Mouse (Mus musculus): Measurements from ENCODE around the gene Cdkal1. TPM values are rescaled to one million over a fixed set of nuclear protein-coding genes. Genes with fewer than 3 reads are reported as not detected.

Cdkal1 gene
- polyA plus RNA-seq, 1 experiment = 5.6 TPM

DNA sequence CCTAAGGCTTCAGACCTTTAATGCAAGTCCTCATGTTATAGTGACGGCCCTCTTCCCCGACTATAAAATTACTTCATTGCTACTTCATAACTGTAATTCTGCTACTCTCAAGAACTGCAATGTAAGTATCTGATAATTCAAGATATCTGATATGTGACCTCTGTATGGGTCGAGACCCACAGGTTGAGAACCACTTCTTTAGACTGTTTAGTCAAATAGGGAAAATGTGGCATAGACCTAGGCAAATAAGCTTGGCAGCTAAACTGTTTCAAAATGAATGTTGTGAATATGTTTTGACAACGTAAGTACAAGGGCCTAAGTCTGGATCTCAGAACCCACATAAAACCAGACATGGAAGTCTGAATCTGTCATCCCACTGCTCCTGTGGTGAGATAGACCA, 266.8 kb downstream of the Cdkal1 start:
- no peak overlapping the region for H3ac ChIP-seq (ENCODE audit: control insufficient read depth, insufficient read length)
- H3K4me2 ChIP-seq (ENCODE audit: low read depth) = no peak overlapping the region
- TF ChIP-seq USF1 (IDR thresholded peaks at IDR 0.05; ENCODE audit: low read depth) = no peak
- TF ChIP-seq MYOG (IDR thresholded peaks at IDR 0.05; ENCODE audit: control insufficient read depth in 1 of 3, insufficient read depth in 1 of 3, insufficient read length in 2 of 3, low read depth in 2 of 3) = no peak
- no peak for TF ChIP-seq TCF3 (IDR thresholded peaks at IDR 0.05; ENCODE audit: insufficient read length, low read depth)
- TF ChIP-seq TCF12 (IDR thresholded peaks at IDR 0.05; ENCODE audit: insufficient read depth, poor library complexity, severe bottlenecking) = no peak
- no peak for TF ChIP-seq POLR2AphosphoS2 (IDR thresholded peaks at IDR 0.05; ENCODE audit: insufficient read length, low read depth)
- TF ChIP-seq SRF (IDR thresholded peaks at IDR 0.05; ENCODE audit: control insufficient read depth, insufficient read length, low read depth) = no peak
- TF ChIP-seq REST (IDR thresholded peaks at IDR 0.05; ENCODE audit: insufficient read depth, insufficient read length) = no peak
- no peak for TF ChIP-seq MAX (IDR thresholded peaks at IDR 0.05; ENCODE audit: low read depth)
- TF ChIP-seq POLR2A (IDR thresholded peaks at IDR 0.05; ENCODE audit: insufficient read length, low read depth) = no peak
- no peak for TF ChIP-seq CEBPB (IDR thresholded peaks at IDR 0.05; ENCODE audit: insufficient read depth, poor library complexity, severe bottlenecking)
- no peak for TF ChIP-seq E2F4 (IDR thresholded peaks at IDR 0.05; ENCODE audit: insufficient read depth)
- H3K27me3 ChIP-seq (ENCODE audit: control insufficient read depth, insufficient read depth, insufficient read length) = no peaks in the 10 kb centered on the region
- no peak overlapping the region for H3K4me3 ChIP-seq
- H3K36me3 ChIP-seq (ENCODE audit: control insufficient read depth, insufficient read depth) = no peaks in the 10 kb centered on the region
- no peaks in the 10 kb centered on the region for H3K79me2 ChIP-seq (ENCODE audit: control insufficient read depth, insufficient read depth)

DNA sequence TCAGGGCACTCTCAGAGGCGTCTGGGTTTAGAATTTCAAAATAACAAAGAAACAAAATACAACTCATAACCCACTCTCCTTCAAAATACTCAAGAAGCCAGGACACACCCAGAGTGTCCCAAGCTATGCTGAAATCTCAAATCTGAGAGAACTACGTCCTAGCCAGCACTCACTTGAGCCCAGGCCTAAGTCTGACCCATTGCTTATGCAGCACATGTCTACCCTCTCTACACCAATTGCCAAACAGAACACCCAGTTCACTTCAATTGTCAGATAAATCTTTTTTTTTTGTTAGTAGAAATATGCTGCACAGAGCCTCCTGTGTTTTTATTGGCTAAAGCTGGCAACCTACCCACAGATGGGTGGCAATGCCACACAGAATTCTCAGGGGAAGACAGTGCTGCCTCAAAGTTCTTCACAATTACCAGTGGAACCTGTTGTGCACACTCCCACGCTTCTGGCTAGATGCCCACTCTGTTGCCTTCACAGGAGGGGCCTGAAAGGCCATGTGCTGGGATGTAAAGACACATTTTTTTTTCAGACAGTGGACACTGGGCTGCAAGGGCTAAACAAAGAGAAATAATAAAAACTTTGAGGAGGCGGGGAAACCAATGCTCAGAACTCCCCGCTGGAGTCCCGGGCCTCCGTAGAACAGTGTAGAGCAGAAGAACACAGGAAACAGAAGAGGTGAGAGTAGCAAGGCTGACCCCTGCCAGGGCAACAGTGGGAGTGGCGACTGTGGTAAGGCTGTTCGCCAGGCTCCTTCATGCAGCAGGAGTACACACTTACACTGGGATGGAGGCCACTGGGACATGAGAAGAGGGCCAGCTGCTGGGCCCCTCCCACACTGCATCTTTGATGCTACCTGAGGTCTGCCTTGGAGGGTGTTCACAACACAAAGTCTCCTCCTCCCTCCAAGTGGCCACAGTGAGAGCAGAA, 273.4 kb downstream of the Cdkal1 start:
- Histone ChIP-seq H3K4me3 (no peak overlapping the region), H3K36me3 (ENCODE audit: control insufficient read depth, insufficient read depth) (no peaks in the 10 kb centered on the region), H3K4me2 (ENCODE audit: low read depth) (no peak overlapping the region), H3K79me2 (ENCODE audit: control insufficient read depth, insufficient read depth) (no peaks in the 10 kb centered on the region), H3K27me3 (ENCODE audit: control insufficient read depth, insufficient read depth, insufficient read length) (no peaks in the 10 kb centered on the region), H3ac (ENCODE audit: control insufficient read depth, insufficient read length) (no peak overlapping the region)
- TF ChIP-seq TCF3 (IDR thresholded peaks at IDR 0.05; ENCODE audit: insufficient read length, low read depth) (no peak), MYOD1 (IDR thresholded peaks at IDR 0.05; ENCODE audit: control insufficient read depth in 1 of 3, insufficient read length in 2 of 3, low read depth in 2 of 3) (peak in 1 of 3 experiments; percentile 12), TCF12 (IDR thresholded peaks at IDR 0.05; ENCODE audit: insufficient read depth, poor library complexity, severe bottlenecking) (no peak), SRF (IDR thresholded peaks at IDR 0.05; ENCODE audit: control insufficient read depth, insufficient read length, low read depth) (no peak)

GRCm38 (mm10) chr13:29580780-29581179, 274.7 kb downstream of the Cdkal1 start:
- Histone ChIP-seq H3K79me2 (ENCODE audit: control insufficient read depth, insufficient read depth) (no peaks in the 10 kb centered on the region), H3K36me3 (ENCODE audit: control insufficient read depth, insufficient read depth) (no peaks in the 10 kb centered on the region), H3ac (ENCODE audit: control insufficient read depth, insufficient read length) (no peak overlapping the region), H3K27me3 (ENCODE audit: control insufficient read depth, insufficient read depth, insufficient read length) (no peaks in the 10 kb centered on the region), H3K4me3 (no peak overlapping the region), H3K4me2 (ENCODE audit: low read depth) (no peak overlapping the region)
- TF ChIP-seq TCF12 (IDR thresholded peaks at IDR 0.05; ENCODE audit: insufficient read depth, poor library complexity, severe bottlenecking) (no peak), CEBPB (IDR thresholded peaks at IDR 0.05; ENCODE audit: insufficient read depth, poor library complexity, severe bottlenecking) (no peak), MYOG (IDR thresholded peaks at IDR 0.05; ENCODE audit: control insufficient read depth in 1 of 3, insufficient read depth in 1 of 3, insufficient read length in 2 of 3, low read depth in 2 of 3) (no peak), E2F4 (IDR thresholded peaks at IDR 0.05; ENCODE audit: insufficient read depth) (no peak), USF1 (IDR thresholded peaks at IDR 0.05; ENCODE audit: low read depth) (no peak)

GRCm38 (mm10) chr13:29580009-29580408, 275.5 kb downstream of the Cdkal1 start:
- no peak overlapping the region for H3ac ChIP-seq (ENCODE audit: control insufficient read depth, insufficient read length)
- no peaks in the 10 kb centered on the region for H3K36me3 ChIP-seq (ENCODE audit: control insufficient read depth, insufficient read depth)
- no peak overlapping the region for H3K4me3 ChIP-seq
- TF ChIP-seq POLR2A (IDR thresholded peaks at IDR 0.05; ENCODE audit: insufficient read length, low read depth) (no peak), MAX (IDR thresholded peaks at IDR 0.05; ENCODE audit: low read depth) (no peak), TCF3 (IDR thresholded peaks at IDR 0.05; ENCODE audit: insufficient read length, low read depth) (no peak), E2F4 (IDR thresholded peaks at IDR 0.05; ENCODE audit: insufficient read depth) (no peak), CEBPB (IDR thresholded peaks at IDR 0.05; ENCODE audit: insufficient read depth, poor library complexity, severe bottlenecking) (no peak), TCF12 (IDR thresholded peaks at IDR 0.05; ENCODE audit: insufficient read depth, poor library complexity, severe bottlenecking) (no peak), POLR2AphosphoS2 (IDR thresholded peaks at IDR 0.05; ENCODE audit: insufficient read length, low read depth) (no peak), USF1 (IDR thresholded peaks at IDR 0.05; ENCODE audit: low read depth) (no peak), MYOD1 (IDR thresholded peaks at IDR 0.05; ENCODE audit: control insufficient read depth in 1 of 3, insufficient read length in 2 of 3, low read depth in 2 of 3) (no peak), REST (IDR thresholded peaks at IDR 0.05; ENCODE audit: insufficient read depth, insufficient read length) (no peak), MYOG (IDR thresholded peaks at IDR 0.05; ENCODE audit: control insufficient read depth in 1 of 3, insufficient read depth in 1 of 3, insufficient read length in 2 of 3, low read depth in 2 of 3) (no peak), SRF (IDR thresholded peaks at IDR 0.05; ENCODE audit: control insufficient read depth, insufficient read length, low read depth) (no peak)
- no peaks in the 10 kb centered on the region for H3K27me3 ChIP-seq (ENCODE audit: control insufficient read depth, insufficient read depth, insufficient read length)
- no peaks in the 10 kb centered on the region for H3K79me2 ChIP-seq (ENCODE audit: control insufficient read depth, insufficient read depth)
- no peak overlapping the region for H3K4me2 ChIP-seq (ENCODE audit: low read depth)

DNA sequence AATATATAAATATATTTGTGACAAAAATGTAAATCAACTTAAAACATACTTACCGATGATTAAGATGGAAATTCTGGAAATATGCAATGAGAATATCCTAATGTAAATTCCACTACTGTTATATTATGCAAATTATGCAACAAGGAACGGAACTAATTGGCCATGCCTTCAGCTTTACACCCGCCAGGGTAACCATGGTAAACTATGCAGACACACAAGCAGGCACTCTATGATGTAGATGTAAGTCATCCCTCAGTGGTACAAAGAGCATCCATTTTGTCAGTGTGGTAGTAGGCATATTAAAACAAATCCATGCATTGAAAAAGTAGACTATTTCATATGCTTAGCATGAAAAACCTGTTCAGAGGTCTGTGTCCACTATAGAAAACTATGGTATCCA, 276.9 kb downstream of the Cdkal1 start:
- no peaks in the 10 kb centered on the region for H3K79me2 ChIP-seq (ENCODE audit: control insufficient read depth, insufficient read depth)
- no peak overlapping the region for H3K4me3 ChIP-seq
- H3ac ChIP-seq (ENCODE audit: control insufficient read depth, insufficient read length) = no peak overlapping the region
- H3K27me3 ChIP-seq (ENCODE audit: control insufficient read depth, insufficient read depth, insufficient read length) = no peaks in the 10 kb centered on the region
- H3K36me3 ChIP-seq (ENCODE audit: control insufficient read depth, insufficient read depth) = no peaks in the 10 kb centered on the region
- no peak overlapping the region for H3K4me2 ChIP-seq (ENCODE audit: low read depth)
- TF ChIP-seq TCF3 (IDR thresholded peaks at IDR 0.05; ENCODE audit: insufficient read length, low read depth) (no peak), REST (IDR thresholded peaks at IDR 0.05; ENCODE audit: insufficient read depth, insufficient read length) (no peak), TCF12 (IDR thresholded peaks at IDR 0.05; ENCODE audit: insufficient read depth, poor library complexity, severe bottlenecking) (no peak), E2F4 (IDR thresholded peaks at IDR 0.05; ENCODE audit: insufficient read depth) (no peak), CEBPB (IDR thresholded peaks at IDR 0.05; ENCODE audit: insufficient read depth, poor library complexity, severe bottlenecking) (no peak), POLR2A (IDR thresholded peaks at IDR 0.05; ENCODE audit: insufficient read length, low read depth) (no peak), POLR2AphosphoS2 (IDR thresholded peaks at IDR 0.05; ENCODE audit: insufficient read length, low read depth) (no peak), MYOD1 (IDR thresholded peaks at IDR 0.05; ENCODE audit: control insufficient read depth in 1 of 3, insufficient read length in 2 of 3, low read depth in 2 of 3) (no peak)

Data from myocyte (in vitro differentiated cells).